Mouse (Mus musculus): ENCODE data around the gene Prkcb.

The Prkcb gene

DNA sequence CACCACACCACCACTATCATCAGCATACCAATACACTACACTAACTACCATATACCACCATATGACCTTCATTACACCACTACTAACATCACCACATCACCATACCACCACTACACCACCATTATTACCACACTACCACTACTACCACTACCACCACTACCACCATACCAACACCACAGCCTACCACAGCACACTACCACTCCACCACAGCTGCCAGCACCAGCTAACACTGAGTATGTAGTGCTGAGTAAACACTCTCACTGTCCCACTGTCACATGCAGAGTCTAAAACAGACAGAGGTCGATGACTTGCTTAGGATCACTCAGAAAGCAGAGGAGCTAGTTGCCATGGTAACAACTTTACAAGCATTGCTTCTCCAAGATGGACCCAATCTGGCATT lies 78.1 kb downstream of the Prkcb start:
- in situ Hi-C loops (cut with MboI, MseI) = no loop called here

- in situ Hi-C loops (cut with MboI, MseI) = no loop called here
These were observed 78.9 kb downstream of the Prkcb start for GRCm38 (mm10) chr7:122367303-122368007.

- in situ Hi-C loops (cut with MboI, MseI) = no loop called here
These were observed 81.9 kb downstream of the Prkcb start for GRCm38 (mm10) chr7:122370488-122370887.

GRCm38 (mm10) chr7:122371947-122372346 lies 83.4 kb downstream of the Prkcb start:
- in situ Hi-C loops (cut with MboI, MseI) = no loop called here

DNA sequence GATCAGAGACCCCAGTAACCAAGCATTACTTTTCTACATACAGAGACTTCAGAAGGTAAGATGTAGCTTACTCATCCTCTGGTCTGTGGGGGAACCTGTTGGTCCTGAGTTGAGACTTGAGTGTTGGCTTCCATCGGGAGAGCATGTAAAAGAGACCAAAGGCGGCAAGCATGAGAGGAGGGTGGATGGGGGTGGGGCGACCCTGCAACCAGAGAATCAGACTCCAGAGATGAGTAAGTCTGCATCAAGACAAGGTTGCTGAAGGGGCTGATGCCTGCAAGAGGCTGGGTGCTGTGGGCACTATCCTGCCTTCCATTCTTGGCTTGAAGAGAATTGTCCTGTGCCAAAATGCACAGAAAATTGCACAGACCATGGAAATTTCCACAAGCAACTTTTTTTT lies 83.8 kb downstream of the Prkcb start:
- in situ Hi-C loops (cut with MboI, MseI) = no loop called here

GRCm38 (mm10) chr7:122376845-122377244 lies 88.3 kb downstream of the Prkcb start:
- in situ Hi-C loops (cut with MboI, MseI) = no loop called here

DNA sequence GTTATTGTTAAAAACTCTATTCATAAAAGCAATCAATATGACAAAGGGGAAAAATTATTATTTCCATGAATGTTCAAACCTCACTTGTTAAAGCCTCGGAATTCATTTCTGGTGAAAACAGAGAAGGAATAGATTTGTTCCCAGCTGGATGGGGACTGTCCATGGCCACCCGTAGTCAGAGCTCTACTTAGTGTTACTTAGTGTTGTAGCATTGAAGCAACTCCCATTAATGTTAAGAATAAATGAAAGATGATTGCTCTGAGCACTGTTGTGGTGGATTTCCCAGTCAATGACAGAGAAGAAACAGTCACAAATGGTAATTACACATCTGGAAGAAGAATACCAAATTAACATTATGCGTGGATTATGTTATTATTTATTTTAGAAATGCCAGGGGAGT lies 89.4 kb downstream of the Prkcb start:
- in situ Hi-C loops (cut with MboI, MseI) = no loop called here

- in situ Hi-C loops (cut with MboI, MseI) = no loop called here
These were observed 89.9 kb downstream of the Prkcb start for GRCm38 (mm10) chr7:122378473-122378872.

DNA sequence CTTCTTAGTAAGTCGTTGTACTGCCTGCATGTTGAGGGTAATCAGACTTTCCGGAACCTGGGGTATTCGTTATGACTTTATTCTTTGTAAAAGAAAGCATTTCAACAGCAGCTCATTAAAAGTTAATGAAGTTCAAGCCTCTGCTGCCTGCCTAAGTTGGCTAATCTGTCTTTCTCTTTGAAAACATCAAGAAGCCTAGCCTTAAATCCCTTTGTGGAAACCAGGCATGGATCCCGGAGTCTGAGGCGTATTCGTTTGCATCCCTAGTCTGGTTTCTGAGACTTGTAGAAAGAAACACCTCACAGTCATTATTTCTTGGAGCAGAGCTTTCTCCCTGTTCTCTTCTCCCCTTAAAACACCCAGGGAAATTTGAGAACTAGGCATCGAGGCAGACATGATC lies 90.7 kb downstream of the Prkcb start:
- in situ Hi-C loops (cut with MboI, MseI) = no loop called here

DNA sequence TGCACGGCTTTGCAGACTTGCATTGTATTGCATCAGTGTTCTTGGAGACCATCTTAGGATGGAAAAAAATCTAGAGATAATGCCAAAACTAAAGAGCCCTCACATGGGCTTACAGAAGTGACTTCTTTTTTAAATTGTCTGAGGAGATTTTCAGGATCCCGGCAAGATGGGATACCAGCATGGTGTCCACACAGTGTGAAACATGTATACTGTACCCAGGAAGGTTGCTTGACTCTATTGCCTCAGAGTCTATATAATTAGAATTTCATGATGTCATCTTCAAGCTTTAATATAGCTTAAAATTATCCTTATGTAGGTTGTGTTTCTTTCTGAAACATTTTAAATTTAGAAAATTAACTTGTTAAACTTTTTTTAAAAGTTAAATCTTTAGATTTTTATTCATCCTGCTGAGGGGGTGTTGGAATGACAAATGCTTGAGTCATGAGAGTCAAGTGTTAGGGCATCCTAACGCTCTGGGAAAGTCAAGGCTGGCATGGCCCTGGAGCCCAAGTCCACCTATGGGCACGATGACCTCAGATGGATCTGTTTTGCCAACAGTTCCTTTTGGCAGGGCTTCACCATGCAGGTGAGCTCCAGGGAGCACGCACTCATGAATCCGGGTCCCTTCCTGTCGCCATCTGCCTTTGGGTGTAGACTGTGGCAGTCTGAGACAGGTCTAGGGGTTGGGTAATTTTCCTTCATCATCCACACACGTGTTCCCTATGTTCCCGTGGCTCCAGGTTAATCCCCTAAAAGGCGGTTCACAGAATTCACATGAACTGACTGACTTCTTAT lies 92.0 kb downstream of the Prkcb start:
- in situ Hi-C loops (cut with MboI, MseI) = no loop called here

- in situ Hi-C loops (cut with MboI, MseI) = no loop called here
These were observed 93.0 kb downstream of the Prkcb start for GRCm38 (mm10) chr7:122381560-122381959.

- in situ Hi-C loops (cut with MboI, MseI) = no loop called here
These were observed 94.7 kb downstream of the Prkcb start for GRCm38 (mm10) chr7:122383260-122383659.

- in situ Hi-C loops (cut with MboI, MseI) = no loop called here
These were observed 96.3 kb downstream of the Prkcb start for GRCm38 (mm10) chr7:122384891-122385290.

DNA sequence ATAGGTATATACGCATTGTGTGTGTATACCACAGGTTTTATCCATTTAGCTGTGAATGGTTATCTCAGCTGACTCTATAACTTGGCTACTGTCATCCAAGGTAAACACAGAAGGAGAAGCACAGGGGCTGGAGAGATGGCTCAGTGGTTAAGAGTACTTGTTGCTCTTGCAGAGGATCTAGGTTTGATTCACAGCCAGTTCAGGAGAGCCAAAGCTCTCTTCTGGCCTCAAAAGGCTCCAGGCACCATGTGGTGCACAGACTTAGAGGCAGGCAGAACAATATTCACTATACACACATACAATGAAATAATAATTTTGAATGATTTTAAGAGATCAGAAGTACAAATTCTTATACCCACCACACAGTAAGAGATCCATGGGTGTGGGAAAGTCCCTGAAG lies 98.0 kb downstream of the Prkcb start:
- in situ Hi-C loops (cut with MboI, MseI) = no loop called here

- in situ Hi-C loops (cut with MboI, MseI) = no loop called here
These were observed 99.3 kb downstream of the Prkcb start for GRCm38 (mm10) chr7:122387896-122388295.

DNA sequence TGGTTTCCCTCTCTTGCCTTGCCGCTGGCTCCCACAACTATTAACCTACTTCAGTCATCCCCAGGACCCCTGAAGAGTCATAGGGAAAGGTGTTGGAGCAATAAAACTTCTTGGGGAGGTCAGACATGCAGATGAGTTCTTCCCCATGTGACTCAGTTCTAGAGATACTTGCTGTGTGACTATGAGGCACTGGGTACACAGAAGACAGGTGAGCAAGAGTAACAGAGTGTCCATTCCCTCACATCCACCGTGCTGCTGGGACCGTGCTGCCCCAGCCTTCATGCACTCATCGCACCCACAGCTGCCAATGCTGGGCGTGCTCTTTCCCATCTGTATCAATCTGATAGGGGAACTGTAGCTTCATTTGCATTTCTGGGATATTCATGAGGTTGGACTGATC lies 100.3 kb downstream of the Prkcb start:
- in situ Hi-C loops (cut with MboI, MseI) = no loop called here

- in situ Hi-C loops (cut with MboI, MseI) = no loop called here
These were observed 101.1 kb downstream of the Prkcb start for GRCm38 (mm10) chr7:122389633-122390032.

DNA sequence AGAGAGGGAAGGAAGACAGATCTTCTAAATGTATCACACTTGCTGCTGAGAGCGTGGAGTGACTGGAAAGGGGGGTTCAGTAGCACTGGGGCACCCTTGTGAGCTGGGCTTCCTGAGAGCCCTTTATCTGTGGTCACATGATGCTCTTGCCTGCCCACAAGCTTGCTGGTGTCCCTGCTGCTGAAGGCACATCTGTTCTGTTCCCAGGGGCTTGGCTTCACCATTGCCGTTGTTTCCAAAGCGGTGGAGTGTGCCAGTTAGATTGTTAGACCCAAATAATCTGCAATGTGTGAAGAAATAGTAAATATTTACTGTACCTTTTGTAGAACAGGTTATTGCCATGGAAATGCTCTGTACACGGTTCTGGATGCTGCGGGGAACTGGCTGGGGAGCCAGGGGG lies 101.6 kb downstream of the Prkcb start:
- in situ Hi-C loops (cut with MboI, MseI) = no loop called here

GRCm38 (mm10) chr7:122390683-122391082 lies 102.1 kb downstream of the Prkcb start:
- in situ Hi-C loops (cut with MboI, MseI) = no loop called here

DNA sequence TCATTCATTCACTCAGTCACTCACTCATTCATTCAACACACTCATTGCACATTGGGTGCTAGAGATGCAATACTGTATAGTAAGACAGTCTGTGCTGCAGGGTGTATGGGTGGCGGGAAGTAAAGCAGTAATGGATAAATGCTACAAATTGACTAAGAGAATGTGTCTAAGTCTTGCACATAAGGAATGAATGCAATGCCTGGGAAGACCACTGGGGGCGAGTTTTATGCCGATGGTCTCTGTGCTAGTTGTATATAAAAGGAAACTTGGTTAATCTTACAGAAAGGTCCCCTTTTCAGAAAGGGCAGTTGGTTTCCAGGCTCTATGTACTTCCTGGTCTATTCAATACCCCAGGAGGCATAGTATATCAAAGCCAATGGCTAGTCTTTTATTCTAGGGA lies 102.8 kb downstream of the Prkcb start:
- in situ Hi-C loops (cut with MboI, MseI) = no loop called here

DNA sequence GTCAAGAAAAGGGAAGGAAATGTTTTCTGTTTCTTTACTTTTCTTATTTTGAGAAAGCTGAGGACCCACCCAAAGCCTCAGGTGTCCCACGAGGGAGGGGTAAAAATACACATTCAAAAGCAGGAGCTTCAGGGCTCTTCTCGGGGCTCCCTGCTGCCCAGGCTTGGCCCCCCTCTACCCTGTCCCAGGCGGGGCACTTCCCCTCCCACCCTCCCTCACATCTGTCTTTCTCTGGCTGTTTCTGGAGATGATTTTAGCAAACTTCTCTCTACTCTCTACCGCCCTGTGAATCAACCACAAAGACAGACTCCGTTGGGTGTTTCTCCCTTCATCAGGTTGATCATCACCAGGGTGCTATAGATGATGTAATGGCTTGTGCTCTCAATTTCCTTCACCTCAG lies 105.4 kb downstream of the Prkcb start:
- in situ Hi-C loops (cut with MboI, MseI) = no loop called here

DNA sequence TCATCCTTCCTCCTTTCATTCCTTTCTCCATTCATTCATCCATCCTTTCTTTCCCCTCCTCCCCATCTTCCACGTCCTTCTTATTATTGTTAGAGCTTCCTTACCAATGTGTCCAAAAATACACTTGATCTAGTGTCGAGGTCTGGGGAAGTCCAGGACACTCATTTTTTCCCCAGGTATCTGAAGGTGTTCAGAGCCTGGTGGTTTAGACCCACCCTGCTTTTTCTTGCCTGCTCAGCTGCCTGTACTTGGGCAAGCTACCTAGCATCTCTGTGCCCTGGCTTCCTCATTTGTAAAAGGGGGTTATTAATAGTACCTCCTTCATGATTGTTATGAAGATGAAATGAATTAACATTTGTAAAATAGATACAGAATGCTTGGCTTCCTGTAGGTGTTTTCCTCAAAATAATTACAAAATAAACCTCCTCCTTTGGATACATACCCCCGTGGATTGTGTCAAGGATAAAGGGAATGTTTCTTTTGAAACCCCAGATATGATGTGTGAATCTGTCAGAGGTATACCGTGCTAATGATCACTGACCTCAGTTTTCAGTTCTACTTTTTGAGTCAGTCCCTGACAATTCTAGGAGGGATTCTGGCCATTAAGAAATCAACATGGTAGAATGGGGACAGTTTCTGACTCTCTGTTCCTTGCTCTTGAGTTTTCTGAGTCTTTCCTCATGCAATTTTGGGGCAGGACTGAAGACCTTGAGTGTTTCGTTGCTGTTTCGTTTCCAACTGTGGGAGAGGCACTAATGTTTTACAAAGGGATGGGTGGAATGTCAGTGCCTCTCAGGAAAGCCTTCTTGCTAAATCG lies 106.8 kb downstream of the Prkcb start:
- in situ Hi-C loops (cut with MboI, MseI) = loop anchor here (5.0 kb wide), 1 partner anchor 527 kb away; no protein-coding TSS in a partner anchor
